Mouse (Mus musculus): Measurements from ENCODE around the gene Col5a3. TPM values are rescaled to one million over a fixed set of nuclear protein-coding genes. Genes with fewer than 3 reads are reported as not detected.
A peak's percentile ranks its signal among the peaks of the same experiment; 100 is the strongest.

The Col5a3 gene
- total and polyA plus RNA-seq, 2 experiments from 2014 or later = 1.6 to 8.8 TPM

DNA sequence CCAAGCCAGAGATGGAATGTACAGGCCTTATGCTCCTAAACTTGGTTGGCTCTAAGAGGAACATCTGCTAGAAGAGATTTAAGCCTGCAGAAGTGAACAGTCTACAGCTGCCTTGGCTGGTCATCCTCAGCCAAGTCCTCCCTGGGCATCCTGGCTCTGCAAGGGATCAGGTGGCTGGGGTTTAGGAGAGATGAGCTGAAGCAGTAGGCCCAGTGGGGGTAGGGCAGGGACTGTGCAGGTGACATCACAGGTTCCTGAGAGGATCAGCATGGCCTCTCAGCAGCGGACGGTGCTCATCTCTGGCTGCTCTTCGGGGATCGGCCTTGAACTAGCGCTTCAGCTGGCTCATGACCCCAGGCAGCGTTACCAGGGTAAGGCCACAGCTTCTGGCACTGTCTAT, 3.4 kb upstream of the Col5a3 start, which contains the start of gene Rdh8:
Rdh8 (plus strand) TSS at position 268 of the 400 bp plus-strand sequence.
- WGBS = 75% methylated on average over 6 of the region's 6 CpGs
- Histone ChIP-seq H3K27me3 (ENCODE audit: control insufficient read depth, insufficient read depth, low read length) (peaks cover 7% of the 10 kb centered on the region; the same call in 1 of the 2 replicates), H3K9ac (replicated peaks; ENCODE audit: low read depth, low read length) (no peak within 1 kb of the TSS), H3K36me3 (replicated peaks; ENCODE audit: control insufficient read depth, insufficient read depth, low read length) (no peaks in the 10 kb centered on the region), H3K4me2 (ENCODE audit: low read depth, low read length) (no peak within 1 kb of the TSS), H3K27ac (ENCODE audit: low read depth) (no peak within 1 kb of the TSS), H3K4me1 (ENCODE audit: control insufficient read depth, insufficient read depth) (no peaks in the 10 kb centered on the region), H3K9me3 (replicated peaks; ENCODE audit: control insufficient read depth, low read length) (no peaks in the 10 kb centered on the region), H3K4me3 (ENCODE audit: low read depth, low read length) (no peak within 1 kb of the TSS)
- DNase-seq (ENCODE audit: low spot score) (no peak), ATAC-seq (ENCODE audit: insufficient read depth, low read depth) (no peak)
- TF ChIP-seq EP300 (IDR thresholded peaks at IDR 0.05; ENCODE audit: low read depth) = no peak
- TF ChIP-seq CTCF (IDR thresholded peaks at IDR 0.05; ENCODE audit: low read depth) = no peak

DNA sequence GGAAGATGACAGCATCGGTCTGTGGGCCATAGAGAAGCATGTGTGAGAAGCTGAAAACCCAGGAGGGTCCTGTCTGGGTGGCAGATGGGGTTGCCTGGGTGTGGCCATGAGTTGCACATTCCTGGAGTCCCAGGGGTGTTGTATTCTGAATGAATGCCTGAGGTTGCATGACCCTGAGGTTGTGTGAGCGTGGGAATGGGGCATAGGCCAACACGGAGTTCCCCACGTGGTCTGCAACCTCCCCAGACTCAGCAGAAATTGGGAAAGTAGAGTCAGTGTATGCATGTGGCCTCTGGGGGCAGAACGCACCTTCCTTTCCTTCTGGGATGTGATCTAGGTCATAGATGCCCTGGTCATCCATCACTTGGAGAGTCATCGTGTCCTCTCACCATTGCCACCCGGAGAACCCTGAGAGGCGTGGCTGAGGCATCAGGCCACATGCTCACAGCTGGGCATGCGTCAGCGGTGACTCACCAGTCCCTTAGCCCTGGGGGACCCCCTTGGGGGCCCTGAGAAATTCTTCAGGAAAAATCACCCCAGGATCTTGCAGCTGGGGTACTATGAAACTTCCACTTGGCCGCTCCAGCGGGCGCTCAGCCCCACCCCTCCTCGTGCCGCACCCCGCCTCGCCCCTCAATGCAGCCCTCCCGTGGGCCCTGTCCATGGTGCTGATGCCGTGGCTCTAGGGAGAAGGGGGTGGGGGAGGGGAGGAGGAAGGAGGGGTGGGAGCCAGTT, 2.2 kb downstream of the Col5a3 start:
- WGBS = 8% methylated on average over 19 of the region's 19 CpGs
- Histone ChIP-seq H3K27ac (ENCODE audit: low read depth) (no peak overlapping the region), H3K9ac (replicated peaks; ENCODE audit: low read depth, low read length) (no peak overlapping the region)

DNA sequence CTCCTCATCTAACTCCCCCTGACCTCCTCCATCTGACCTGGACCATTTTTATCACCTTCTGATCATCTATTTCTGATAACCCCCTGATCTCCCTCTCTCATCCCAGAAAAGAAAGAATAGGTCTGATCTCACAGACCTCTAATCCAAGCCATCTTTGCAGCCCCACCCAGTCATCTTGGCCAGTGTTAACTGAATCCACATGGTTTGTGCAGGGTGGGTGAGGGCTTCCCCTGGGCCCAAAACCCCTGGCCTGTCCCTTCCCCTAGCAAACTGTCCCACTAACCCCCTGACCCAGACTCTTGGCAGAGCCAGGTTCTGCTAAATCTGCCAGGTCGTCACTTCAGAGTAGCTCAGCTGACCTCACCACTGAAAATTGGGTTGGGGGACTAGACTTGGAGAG, 4.1 kb downstream of the Col5a3 start:
- 59% methylated on average over 1 of the region's 1 CpGs for WGBS
- DNase-seq (ENCODE audit: low spot score) = no peak
- no peak overlapping the region for H3K4me2 ChIP-seq (ENCODE audit: low read depth, low read length)
- H3K4me1 ChIP-seq (ENCODE audit: control insufficient read depth, insufficient read depth) = no peaks in the 10 kb centered on the region
- ATAC-seq (ENCODE audit: insufficient read depth, low read depth) = no peak
- H3K9ac ChIP-seq (replicated peaks; ENCODE audit: low read depth, low read length) = no peak overlapping the region
- no peak overlapping the region for H3K27ac ChIP-seq (ENCODE audit: low read depth)
- no peak for TF ChIP-seq EP300 (IDR thresholded peaks at IDR 0.05; ENCODE audit: low read depth)
- H3K9me3 ChIP-seq (replicated peaks; ENCODE audit: control insufficient read depth, low read length) = no peaks in the 10 kb centered on the region
- peaks cover 14% of the 10 kb centered on the region; the same call in 1 of the 2 replicates for H3K27me3 ChIP-seq (ENCODE audit: control insufficient read depth, insufficient read depth, low read length)
- no peak overlapping the region for H3K4me3 ChIP-seq (ENCODE audit: low read depth, low read length)
- H3K36me3 ChIP-seq (replicated peaks; ENCODE audit: control insufficient read depth, insufficient read depth, low read length) = no peaks in the 10 kb centered on the region

More for the DNA sequence above, 2.2 kb downstream of the Col5a3 start:
- ATAC-seq (ENCODE audit: insufficient read depth, low read depth) (peak; percentile 34), DNase-seq (ENCODE audit: low spot score) (no peak)
- no peak overlapping the region for H3K4me3 ChIP-seq (ENCODE audit: low read depth, low read length)
- TF ChIP-seq CTCF (IDR thresholded peaks at IDR 0.05; ENCODE audit: low read depth) = no peak
- no peak for TF ChIP-seq EP300 (IDR thresholded peaks at IDR 0.05; ENCODE audit: low read depth)
- no peaks in the 10 kb centered on the region for H3K9me3 ChIP-seq (replicated peaks; ENCODE audit: control insufficient read depth, low read length)
- H3K4me1 ChIP-seq (ENCODE audit: control insufficient read depth, insufficient read depth) = no peaks in the 10 kb centered on the region
- H3K27me3 ChIP-seq (ENCODE audit: control insufficient read depth, insufficient read depth, low read length) = peaks cover 14% of the 10 kb centered on the region; the same call in 1 of the 2 replicates
- H3K36me3 ChIP-seq (replicated peaks; ENCODE audit: control insufficient read depth, insufficient read depth, low read length) = no peaks in the 10 kb centered on the region
- H3K4me2 ChIP-seq (ENCODE audit: low read depth, low read length) = no peak overlapping the region

DNA sequence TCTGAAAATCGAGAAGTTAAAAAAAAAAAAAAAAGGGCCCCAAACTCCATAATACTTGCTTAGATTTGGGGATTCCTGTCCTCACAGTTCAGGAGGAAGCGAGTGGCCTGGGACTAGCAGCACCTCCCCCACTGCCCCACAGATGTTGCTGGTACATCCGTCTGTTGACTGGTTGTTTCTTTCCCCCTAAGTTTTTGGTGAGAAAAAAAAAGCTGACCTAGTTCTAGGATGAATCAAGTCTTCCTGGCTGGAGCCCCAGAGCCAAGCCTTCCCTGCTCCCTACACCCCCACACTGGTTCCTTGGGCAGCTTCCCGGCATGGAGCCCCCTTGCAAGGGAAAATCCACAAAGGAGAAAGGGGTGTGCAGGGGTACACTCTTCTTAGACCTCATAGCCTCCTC, 4.6 kb downstream of the Col5a3 start:
- H3K9me3 ChIP-seq (replicated peaks; ENCODE audit: control insufficient read depth, low read length) = no peaks in the 10 kb centered on the region
- H3K4me1 ChIP-seq (ENCODE audit: control insufficient read depth, insufficient read depth) = no peaks in the 10 kb centered on the region
- H3K36me3 ChIP-seq (replicated peaks; ENCODE audit: control insufficient read depth, insufficient read depth, low read length) = no peaks in the 10 kb centered on the region
- H3K27ac ChIP-seq (ENCODE audit: low read depth) = no peak overlapping the region
- 29% methylated on average over 4 of the region's 4 CpGs for WGBS
- H3K4me2 ChIP-seq (ENCODE audit: low read depth, low read length) = no peak overlapping the region
- no peak overlapping the region for H3K4me3 ChIP-seq (ENCODE audit: low read depth, low read length)
- DNase-seq (ENCODE audit: low spot score) (no peak), ATAC-seq (ENCODE audit: insufficient read depth, low read depth) (no peak)
- peaks cover 14% of the 10 kb centered on the region; the same call in 1 of the 2 replicates for H3K27me3 ChIP-seq (ENCODE audit: control insufficient read depth, insufficient read depth, low read length)
- no peak overlapping the region for H3K9ac ChIP-seq (replicated peaks; ENCODE audit: low read depth, low read length)
- TF ChIP-seq CTCF (IDR thresholded peaks at IDR 0.05; ENCODE audit: low read depth) (no peak), EP300 (IDR thresholded peaks at IDR 0.05; ENCODE audit: low read depth) (no peak)

DNA sequence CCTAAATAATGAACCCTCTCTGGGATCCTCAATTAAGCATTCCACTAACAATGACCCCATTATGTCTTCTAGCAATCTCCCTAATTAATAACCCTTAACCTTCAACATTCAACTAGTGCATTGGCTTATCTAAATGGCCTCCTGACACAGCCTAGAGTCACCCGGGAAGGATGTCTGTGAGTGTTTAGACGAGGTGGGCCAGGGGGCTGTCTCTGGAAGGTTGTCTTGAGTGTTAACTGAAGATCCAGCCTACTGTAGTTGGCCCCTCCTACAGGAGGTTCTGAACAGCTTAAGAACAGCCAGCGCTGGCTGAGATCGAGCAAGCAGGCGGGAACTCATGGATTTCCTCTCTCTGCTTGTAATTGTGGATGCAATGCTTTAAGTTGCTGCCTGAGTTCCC, 9.2 kb downstream of the Col5a3 start:
- 34% methylated on average over 5 of the region's 5 CpGs for WGBS
- no peak for ATAC-seq (ENCODE audit: insufficient read depth, low read depth)
- no peak overlapping the region for H3K27ac ChIP-seq (ENCODE audit: low read depth)

DNA sequence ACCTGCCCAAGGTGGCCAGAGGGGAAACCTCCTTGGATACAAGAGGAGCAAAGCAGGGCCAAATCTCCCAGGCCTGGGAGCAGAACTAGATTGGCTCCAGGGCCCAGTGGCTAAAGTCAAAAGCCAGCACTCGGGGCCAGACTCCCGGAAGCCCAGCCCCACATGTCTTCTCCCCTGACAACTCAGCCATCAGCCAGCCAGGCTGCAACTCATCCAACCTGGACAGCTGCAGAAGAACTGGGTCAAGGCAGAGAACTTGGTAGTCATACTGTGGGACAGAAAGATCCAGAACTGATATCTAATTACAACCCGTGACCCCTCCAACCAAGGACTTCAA, 9.7 kb downstream of the Col5a3 start:
- TF ChIP-seq CTCF (IDR thresholded peaks at IDR 0.05; ENCODE audit: low read depth) = no peak
- TF ChIP-seq EP300 (IDR thresholded peaks at IDR 0.05; ENCODE audit: low read depth) = no peak
- Histone ChIP-seq H3K4me1 (ENCODE audit: control insufficient read depth, insufficient read depth) (no peaks in the 10 kb centered on the region), H3K9ac (replicated peaks; ENCODE audit: low read depth, low read length) (no peak overlapping the region), H3K27me3 (ENCODE audit: control insufficient read depth, insufficient read depth, low read length) (no peaks in the 10 kb centered on the region), H3K27ac (ENCODE audit: low read depth) (no peak overlapping the region), H3K4me2 (ENCODE audit: low read depth, low read length) (no peak overlapping the region), H3K4me3 (ENCODE audit: low read depth, low read length) (no peak overlapping the region), H3K36me3 (replicated peaks; ENCODE audit: control insufficient read depth, insufficient read depth, low read length) (no peaks in the 10 kb centered on the region), H3K9me3 (replicated peaks; ENCODE audit: control insufficient read depth, low read length) (peaks cover 9% of the 10 kb centered on the region; the same call in 1 of the 2 replicates)
- DNase-seq (ENCODE audit: low spot score) (no peak), ATAC-seq (ENCODE audit: insufficient read depth, low read depth) (no peak)
- 77% methylated on average over 3 of the region's 3 CpGs for WGBS

More for the DNA sequence above, 9.2 kb downstream of the Col5a3 start:
- no peaks in the 10 kb centered on the region for H3K27me3 ChIP-seq (ENCODE audit: control insufficient read depth, insufficient read depth, low read length)
- no peak overlapping the region for H3K9ac ChIP-seq (replicated peaks; ENCODE audit: low read depth, low read length)
- TF ChIP-seq CTCF (IDR thresholded peaks at IDR 0.05; ENCODE audit: low read depth) = no peak
- no peak for TF ChIP-seq EP300 (IDR thresholded peaks at IDR 0.05; ENCODE audit: low read depth)
- H3K9me3 ChIP-seq (replicated peaks; ENCODE audit: control insufficient read depth, low read length) = peaks cover 9% of the 10 kb centered on the region; the same call in 1 of the 2 replicates
- H3K4me1 ChIP-seq (ENCODE audit: control insufficient read depth, insufficient read depth) = no peaks in the 10 kb centered on the region
- no peaks in the 10 kb centered on the region for H3K36me3 ChIP-seq (replicated peaks; ENCODE audit: control insufficient read depth, insufficient read depth, low read length)
- H3K4me3 ChIP-seq (ENCODE audit: low read depth, low read length) = no peak overlapping the region
- H3K4me2 ChIP-seq (ENCODE audit: low read depth, low read length) = no peak overlapping the region
- DNase-seq (ENCODE audit: low spot score) = no peak
